Mouse (Mus musculus): ENCODE results near the gene Klk13.
"Not testable (repeated sequence)": the region's sequence is repeated elsewhere in the genome, so short reads cannot be mapped to it uniquely, and the experiment has no call there.

The Klk13 gene

DNA sequence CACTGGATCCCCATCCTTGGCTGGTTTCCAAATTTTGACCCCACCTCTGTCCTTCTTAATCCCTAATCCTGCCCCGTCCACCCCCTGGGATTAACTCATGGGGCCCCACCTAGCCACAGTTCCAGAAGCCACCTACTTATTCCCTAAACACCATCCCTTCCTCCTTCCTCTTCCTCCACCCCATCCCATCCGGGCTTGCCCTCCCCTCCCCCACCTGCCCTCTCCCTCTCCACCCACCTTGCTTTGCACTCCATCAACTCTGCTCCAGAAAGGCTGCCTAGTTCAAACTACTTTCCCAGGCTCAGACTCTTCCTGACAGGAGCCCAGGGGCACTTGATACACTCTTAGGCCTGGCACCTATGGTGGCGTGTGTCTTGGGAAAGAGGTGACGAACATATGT, at the start of gene Klk13:
Klk13 (plus strand) TSS at position 301 of the 400 bp plus-strand sequence.
- in situ Hi-C loops (cut with MseI, MboI), result no loop called here

DNA sequence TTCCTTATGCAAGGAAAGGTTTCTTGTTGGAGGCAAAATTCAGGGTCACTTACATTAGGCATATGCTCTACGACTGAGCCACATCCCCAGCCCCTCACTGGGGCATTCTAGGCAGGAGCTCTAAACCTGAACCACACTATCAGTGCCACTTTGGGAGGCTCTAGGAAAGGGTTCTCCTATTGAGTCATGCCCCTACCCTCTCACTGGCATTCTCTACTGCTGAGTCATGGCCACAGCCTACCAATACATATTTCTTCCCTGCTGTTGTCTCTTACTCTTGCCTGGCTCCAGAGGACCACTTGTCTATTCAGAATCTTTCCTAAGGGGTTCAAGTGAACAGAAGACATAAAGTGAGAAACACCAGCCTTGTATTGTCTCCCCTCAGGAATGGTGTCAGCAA, 49.6 kb upstream of the Klk13 start:
- in situ Hi-C loops (cut with MseI, MboI), result no loop called here

DNA sequence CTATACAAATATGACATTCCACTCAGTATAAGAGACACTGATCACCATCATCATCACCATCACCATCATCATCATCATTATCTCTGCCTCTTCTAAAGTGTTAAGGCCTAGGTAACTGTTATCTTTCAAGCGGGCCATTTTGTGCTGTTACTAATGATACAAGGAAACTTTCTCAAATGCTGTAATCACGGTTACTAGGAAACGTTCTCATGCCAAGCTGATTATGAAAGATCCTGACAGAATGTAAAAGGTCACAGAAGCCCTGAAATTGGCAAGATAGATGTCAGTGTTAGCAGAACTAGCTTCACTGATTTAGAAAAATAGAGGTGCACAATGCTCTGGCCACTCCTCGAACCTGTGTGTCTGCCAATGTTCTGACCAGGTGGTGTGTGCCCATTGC, 45.1 kb upstream of the Klk13 start:
- in situ Hi-C loops (cut with MseI, MboI), result not testable (repeated sequence)

DNA sequence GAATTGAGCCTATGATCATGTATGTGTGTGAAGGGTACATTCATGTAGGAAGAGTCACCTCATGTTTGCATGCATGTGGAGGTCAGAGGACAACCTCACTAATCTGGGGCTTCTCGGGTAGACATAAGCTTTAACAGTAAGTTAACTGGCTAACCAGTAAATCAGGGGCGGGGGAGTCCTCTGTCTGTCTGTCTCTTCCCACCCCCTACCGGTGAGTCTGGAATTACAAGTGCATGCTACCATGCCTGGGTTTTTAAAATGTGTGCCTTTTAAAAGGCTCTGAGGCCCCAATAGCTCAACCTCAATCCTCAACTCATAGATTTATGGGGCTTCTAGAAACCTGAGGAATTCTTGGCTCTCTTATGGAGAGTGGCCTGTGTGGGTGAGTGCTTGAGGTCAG, 43.8 kb upstream of the Klk13 start:
- in situ Hi-C loops (cut with MseI, MboI), result no loop called here

DNA sequence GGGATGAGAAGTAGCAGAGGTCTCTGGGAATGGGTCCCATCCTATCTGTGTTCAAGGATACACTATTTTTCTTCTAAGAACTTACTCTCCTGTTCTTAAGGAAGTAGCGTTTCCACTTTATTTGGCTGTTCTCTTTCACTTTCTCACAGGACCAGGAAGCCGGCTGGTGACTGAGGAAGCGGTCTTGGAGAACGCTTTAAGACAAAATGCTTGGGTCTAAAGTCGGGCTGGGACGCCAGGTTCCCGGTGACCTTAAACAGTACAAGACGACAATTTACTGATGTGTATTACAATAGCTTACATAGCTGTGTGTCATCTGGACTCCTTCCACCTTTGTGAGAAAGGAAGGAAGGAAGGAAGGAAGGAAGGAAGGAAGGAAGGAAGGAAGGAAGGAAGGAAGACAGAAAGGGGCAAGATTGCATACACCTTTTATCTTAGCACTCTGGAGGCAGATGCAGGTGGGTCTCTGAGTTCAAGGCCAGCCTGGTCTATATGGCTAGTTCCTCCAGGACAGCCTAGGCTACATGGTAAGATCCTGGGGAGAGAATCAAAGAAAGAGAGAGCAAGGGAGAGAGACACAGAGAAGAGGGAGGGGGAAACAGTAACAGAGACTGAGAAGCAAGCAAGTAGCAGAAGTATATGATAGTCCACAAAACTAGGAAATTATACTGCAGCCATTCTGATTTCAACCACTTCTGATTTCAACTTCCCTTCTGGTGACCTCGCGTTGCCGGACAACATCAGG, 41.1 kb upstream of the Klk13 start:
- in situ Hi-C loops (cut with MseI, MboI), result no loop called here

DNA sequence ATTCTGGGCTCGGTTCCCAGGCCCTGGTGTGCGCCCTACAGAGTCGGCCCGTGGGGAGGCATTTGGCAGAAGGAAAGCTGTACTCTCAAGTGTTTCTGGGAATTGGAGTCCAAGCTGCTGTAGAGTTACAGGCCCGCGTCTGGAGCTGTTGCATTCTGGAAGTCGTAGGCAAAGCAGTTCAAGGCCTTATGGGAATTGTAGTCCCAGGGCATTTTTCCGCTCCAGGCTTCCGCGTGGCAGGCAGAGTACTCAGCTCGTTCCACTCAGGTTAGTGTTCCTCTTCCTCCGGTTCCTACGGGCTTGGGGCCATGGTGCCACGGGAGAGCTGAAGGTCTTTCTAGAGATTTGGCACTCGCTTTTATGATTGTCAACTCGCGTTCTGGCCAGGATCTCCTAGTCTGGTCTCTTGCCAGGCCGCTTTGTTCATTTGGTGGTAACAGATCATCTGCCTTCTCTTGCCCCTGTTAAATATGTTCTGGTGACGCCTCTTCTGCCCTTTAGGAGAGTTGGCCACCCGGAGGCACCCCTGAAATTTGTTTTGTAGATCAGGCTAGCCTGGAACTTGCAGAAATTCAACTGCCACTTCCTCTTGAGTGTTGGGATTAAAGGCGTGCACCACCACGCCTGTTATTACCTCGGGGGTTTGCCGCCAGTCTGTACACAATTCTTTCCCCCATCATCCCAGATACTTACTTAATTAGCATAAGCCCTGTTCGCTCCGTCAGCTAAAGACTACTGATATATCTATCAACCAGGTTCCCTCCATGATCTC, 40.4 kb upstream of the Klk13 start, which contains the start of gene Ctu1:
Ctu1 (plus strand) TSS at position 208 of the 772 bp plus-strand sequence.
- in situ Hi-C loops (cut with MseI, MboI), result no loop called here

DNA sequence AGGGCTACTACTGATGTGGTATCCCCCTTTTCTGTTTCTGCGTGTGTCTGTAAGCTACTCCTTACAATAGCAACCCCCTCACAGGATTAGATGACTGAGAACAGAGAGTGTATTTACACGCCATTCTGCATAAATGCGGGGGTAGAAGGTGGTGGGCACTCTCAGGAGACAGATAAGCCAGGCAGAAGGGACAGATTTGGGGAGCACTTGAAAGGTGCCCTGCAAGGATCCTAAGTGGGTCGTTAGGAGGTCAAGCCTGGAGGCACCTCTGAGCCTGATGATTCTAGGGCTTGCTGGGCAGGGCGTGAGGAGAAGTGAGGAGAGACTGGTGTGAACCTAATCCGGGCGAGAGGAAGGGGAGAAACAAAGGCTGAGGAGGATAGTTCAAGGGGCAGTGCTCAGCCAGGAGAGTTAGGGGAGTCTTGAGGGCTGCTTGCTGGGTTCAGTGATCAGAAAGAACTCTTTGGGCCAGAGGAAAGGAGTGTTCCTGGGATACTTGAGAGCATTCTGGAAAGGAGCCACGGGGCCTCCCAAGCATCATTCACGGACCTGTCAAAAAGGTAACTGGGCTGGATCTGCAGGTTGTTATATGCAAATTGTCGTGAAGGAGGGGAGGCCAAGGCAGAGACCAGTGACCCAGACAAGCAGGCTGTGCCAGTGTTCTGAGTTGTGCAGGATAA, 39.6 kb upstream of the Klk13 start:
- in situ Hi-C loops (cut with MseI, MboI), result no loop called here

DNA sequence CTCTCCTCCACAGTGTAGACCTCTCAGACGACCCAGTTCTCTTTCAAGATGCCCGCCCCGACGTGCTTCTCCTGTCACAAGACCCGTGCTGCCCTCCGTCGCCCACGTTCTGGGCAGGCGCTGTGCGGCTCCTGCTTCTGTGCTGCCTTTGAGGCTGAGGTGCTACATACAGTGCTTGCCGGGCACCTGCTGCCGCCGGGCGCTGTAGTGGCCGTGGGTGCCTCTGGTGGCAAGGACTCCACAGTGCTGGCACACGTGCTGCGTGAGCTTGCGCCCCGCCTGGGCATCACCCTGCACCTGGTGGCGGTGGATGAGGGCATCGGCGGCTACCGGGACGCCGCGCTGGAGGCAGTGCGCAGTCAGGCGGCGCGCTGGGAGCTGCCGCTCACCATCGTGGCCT, 37.3 kb upstream of the Klk13 start:
- in situ Hi-C loops (cut with MseI, MboI), result no loop called here

DNA sequence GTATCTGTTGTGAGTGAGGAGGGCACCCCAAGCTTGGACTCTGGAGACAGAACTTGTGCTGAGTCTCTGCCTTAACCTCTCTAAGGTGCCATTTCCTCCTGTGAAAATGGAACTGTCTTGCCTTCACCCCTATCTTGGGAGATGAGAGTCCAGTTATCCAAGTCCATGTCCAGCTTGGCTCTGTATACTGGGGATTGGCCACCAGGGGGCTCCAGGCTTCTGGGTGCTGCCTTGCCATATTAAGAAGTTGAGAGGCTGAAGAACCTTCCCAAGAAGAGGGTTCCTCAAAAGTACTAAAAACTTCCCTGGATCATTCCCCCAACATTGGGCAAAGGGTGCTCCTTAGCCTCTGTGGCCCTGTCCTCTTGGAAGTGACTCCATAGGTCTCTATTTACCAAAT, 33.9 kb upstream of the Klk13 start:
- in situ Hi-C loops (cut with MseI, MboI), result no loop called here

DNA sequence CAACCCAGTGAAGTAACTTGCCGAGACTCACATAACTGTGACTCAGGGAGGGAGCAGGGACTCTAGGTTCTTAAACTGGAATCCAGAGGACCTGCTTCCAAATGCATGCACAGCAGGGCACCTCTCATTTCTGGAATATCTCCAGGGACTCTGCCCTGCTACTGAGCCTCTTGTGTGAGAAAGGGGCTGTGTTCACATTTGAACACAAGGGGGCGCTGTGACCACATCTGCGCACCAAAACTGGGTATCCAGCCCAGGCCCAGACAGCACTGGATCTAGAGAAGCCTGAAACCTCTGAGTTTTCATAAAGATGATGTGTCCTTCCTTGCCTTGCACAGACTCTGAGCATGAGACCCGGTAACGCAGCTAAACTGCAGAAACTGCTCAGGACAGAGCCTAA, 31.4 kb upstream of the Klk13 start:
- in situ Hi-C loops (cut with MseI, MboI), result loop anchor here (10.0 kb wide), 3 partner anchors 104 to 214 kb away; partner anchors contain the start of genes Klk10 (in 1 of the 2) and Klk4 (in 1 of the 2)

DNA sequence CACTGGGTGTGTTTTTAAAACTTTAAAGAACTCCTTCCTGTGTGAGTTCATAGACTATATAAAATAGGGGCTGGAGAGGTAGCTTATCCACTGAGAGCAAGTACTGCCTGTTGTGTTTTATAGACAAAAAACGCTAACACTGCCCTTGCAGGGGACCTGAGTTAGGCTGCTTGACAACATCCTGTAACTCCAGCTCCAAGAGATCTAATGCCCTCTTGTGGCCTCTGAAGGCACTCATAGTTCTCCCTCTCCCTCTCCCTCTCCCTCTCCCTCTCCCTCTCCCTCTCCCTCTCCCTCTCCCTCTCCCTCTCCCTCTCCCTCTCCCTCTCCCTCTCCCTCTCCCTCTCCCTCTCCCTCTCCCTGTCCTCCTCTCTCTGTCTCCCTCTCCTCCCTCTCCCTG, 29.9 kb upstream of the Klk13 start:
- in situ Hi-C loops (cut with MseI, MboI), result loop anchor here (10.0 kb wide), 3 partner anchors 102 to 212 kb away; partner anchors contain the start of genes Klk10 (in 1 of the 2) and Klk4 (in 1 of the 2)

DNA sequence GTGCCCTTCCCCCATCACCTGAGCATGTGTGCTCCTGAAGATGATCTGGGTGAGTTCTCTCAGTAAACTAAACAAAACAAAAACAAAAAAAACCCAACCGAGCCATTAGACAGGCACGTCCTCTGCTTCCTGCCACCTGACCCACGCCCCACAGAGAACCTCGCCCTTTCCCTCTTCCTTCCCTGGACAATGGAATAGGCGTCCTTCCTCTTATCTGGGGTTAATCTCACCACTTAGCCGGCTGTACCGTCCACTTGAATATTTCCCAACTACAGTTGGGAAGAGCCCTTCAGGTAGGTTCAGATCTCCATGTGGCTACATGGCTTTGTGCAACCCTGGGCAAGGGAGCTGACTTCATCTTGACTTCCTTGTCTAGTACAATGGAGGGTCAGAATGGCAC, 27.3 kb upstream of the Klk13 start:
- in situ Hi-C loops (cut with MseI, MboI), result loop anchor here (10.0 kb wide), 3 partner anchors 100 to 210 kb away; partner anchors contain the start of genes Klk10 (in 1 of the 2) and Klk4 (in 1 of the 2)

DNA sequence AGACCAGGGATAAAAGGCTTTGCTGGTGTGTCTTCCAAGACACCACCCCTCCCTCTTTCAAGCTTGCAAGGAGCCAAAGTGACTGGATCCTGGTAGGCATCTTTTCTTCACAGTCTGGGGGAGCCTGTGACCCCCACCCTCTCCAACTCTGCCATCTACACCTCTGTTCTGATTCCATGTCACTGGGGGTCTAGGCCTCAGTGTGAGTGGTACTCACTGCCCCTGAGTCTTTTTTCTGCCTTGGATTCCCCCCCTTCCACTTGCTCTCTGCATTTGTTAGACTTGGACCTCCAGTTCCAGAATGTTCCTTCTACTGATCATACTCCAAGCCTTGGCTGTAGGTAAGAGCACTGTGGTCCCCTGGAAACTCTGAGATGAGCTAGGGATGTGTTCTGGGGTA, 22.2 kb upstream of the Klk13 start, which contains the start of gene Klk14:
Klk14 (plus strand) TSS at position 301 of the 400 bp plus-strand sequence.
- in situ Hi-C loops (cut with MseI, MboI), result no loop called here

DNA sequence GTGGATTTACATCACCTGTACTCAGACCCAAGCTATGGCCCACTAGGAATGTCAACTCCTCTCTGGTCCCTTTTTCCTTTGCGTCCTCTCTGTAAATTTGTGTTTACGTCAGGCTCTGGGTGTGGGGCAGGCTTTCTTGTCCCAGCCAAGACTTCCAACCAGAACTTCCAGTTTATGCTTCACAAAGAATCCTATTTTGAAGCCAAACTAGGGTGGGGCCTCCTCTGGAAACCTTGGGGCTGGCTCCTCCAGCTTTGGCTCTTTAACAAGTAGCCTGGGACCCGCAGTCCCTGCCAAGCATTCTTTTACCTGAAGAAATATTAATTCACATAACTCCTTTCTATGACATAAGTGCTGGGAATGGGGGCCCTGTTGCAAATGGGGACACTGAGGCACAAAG, 2.3 kb upstream of the Klk13 start:
- in situ Hi-C loops (cut with MseI, MboI), result no loop called here

DNA sequence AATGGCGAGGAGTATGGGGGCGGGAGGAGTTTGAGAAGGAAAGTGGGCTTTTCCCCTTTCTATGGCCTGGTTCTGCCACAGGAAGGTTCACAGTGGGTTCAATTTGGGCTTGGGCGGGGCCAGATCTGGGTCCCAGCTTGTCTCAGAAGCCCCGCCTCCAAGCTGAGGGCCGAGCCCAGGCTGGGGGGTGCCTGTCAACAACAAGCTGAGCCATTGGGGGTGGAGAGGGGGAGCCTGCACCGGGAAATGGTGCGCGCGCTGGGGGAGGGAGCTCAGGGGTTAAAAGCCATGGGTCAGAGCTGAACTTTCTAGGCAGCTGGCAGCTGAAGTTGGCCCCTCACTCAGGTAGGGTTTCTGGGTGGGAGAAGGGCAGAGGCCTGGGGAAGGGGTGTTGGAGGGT, 550 bp downstream of the Klk13 start:
- in situ Hi-C loops (cut with MseI, MboI), result no loop called here

DNA sequence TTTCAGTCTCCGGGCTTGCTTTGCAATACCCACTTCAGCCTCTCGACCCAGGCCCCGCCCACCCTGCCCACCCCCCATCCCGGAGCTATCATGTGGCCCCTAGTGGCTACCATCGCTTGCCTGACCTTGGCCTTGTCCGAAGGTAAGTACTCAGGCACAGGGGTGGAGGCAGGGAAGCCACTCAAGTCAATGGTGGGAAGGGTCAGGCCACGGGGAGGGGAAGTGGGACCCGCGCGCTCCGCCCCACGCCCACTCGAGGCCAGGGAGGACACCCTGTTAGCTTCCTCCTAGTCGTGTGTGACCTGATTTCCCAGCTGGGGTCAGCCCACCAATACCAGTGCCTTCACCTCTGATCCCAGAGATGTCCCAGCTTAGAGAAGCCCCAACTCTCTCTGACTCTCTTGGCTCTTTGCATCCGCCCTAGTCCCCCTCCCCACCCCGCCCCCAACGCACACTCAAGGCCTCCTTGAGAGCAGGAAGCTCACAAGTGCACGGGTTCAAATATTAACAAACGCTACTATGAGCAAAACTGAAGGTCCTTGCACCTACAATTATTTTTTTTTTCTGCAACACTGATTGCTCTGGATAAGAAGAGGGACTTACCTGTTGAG, 1.5 kb downstream of the Klk13 start:
- in situ Hi-C loops (cut with MseI, MboI), result no loop called here

DNA sequence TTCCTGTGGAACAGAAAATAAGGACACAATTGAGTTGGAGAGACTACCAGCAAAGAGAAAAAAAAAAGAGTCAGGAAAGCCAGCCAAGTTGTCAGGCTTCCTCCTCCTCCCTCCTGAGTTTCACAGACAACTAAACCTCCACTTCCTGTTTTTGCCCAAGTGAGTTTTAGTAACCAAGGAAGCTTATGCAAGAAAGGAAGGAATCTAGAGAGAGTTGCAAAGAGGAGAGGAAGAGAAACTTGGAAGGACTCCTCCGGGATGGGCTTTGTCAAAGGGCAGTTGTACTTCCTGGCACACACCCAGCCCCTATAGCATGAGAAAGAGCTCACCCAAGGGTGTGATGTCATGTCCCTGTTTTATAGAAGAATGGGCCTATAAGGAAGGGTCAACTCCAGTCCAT, 35.4 kb downstream of the Klk13 start:
- in situ Hi-C loops (cut with MseI, MboI), result no loop called here

DNA sequence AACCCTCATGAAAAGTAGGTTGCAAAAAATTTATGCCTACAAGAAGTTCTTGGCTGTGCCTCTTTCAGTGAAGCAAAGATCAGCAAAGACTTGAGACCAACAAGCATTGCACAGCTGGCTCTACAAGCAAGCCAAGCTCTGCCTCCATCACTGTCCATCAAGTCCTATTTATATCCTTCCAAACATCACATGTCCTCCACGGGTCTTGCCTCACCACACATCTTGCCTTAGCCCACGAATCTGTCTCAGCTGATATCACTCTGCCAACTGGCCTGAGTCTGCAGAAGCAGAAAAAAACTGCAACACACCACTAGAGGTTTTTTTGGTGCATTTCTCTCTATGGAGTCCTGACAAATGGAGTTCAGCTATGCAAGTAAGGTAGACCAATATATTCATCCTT, 40.4 kb downstream of the Klk13 start:
- in situ Hi-C loops (cut with MseI, MboI), result no loop called here

DNA sequence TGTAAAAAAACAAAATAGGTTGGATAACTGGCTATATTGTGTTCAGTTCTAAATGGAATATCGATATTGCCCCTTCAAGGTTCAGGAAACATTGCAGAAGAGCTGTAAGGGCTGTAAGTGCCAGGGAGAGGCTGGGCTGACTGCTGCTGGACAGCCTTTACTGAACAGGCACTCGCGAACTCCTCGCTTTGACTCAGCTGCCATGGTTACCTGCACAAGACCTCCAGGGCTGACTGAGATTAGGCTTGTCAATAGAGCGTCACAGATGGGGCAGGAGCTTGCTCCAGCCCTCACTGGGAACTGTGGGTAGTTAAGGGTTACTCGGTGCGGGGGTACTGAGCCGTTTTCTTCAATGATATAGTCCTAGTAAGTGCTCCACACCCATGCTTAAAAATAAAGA, 54.1 kb downstream of the Klk13 start:
- in situ Hi-C loops (cut with MseI, MboI), result no loop called here

DNA sequence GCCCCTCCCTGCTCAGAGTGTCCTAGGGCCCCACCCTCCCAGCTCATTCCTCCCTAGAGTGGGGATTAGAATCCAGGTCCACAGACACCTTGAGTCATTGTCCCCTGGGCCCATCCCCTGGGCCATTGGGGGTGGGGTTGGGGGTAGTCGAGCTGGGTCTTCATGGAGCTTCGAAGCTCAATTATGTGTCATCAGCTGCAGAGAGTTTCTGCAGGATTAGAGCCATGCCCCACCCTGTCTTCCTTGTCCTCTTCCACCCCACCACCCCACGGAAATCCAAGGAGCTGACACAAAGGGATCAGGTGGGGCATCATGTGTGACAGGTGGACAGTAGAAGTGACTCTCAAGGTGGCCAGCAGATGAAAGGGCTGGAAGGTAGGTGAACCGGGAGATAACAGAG, 56.2 kb downstream of the Klk13 start, which contains the start of gene Klk12:
Klk12 (plus strand) TSS at position 301 of the 400 bp plus-strand sequence.
- in situ Hi-C loops (cut with MseI, MboI), result no loop called here

DNA sequence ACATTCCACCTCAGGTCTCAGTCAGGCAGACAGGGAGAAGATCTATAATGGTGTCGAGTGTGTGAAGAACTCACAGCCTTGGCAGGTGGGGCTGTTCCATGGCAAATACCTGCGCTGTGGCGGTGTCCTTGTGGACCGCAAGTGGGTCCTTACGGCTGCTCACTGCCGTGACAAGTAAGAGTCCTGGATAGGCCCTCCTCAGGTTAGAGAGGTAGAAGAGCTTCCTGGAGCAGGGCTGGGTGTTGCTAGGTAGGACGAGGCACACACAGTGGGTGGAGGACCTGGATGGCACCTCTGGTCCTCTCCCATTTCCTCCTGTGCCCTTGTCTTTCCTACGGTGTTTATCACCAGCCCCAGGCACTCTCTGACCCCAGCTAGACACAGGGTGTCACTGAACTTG, 57.3 kb downstream of the Klk13 start:
- in situ Hi-C loops (cut with MseI, MboI), result no loop called here

DNA sequence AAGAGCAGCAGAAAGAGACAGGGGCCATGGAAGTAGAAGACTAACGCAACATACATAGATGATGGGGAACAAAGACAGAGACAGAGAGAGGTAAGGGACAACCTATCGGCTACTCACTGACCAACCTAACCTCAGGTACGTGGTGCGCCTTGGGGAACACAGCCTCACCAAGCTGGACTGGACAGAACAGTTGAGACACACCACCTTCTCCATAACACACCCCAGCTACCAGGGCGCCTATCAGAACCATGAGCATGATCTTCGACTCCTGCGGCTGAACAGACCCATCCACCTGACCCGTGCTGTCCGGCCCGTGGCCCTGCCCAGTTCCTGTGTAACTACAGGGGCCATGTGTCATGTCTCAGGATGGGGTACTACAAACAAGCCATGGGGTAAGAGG, 58.3 kb downstream of the Klk13 start:
- in situ Hi-C loops (cut with MseI, MboI), result no loop called here

Data from mouse trophoblast stem cell (cell line).